Mouse (Mus musculus): ENCODE data around the gene Vpreb1. TPM values are rescaled to one million over a fixed set of nuclear protein-coding genes. Genes with fewer than 3 reads are reported as not detected.
"Not testable (repeated sequence)": the region's sequence is repeated elsewhere in the genome, so short reads cannot be mapped to it uniquely, and the experiment has no call there.

Gene Vpreb1
- polyA plus RNA-seq, 1 experiment: 15.7 TPM

DNA sequence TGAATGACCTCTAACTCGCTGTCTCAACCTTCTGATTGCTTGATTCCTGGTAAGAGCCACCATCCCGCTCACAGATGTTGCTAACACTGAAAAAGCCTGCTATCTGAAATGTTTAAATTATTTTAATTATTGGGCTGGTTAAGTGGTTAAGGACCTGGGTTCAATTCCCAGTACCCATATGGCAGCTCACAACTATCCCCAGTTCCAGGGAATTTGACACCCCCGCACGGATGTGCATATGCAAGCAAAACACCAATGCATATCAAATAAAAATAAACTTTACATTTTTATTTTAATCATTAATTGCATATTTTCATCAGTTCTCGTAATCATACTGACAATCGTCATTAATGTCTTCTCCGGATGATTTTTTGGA is 414 bp downstream of the Vpreb1 start:
- DNase-seq: no peak
- peaks cover 1% of the 10 kb centered on the region; the same call in 1 of the 2 replicates for H3K36me3 ChIP-seq (ENCODE audit: control insufficient read depth, insufficient read depth, low read length)

DNA sequence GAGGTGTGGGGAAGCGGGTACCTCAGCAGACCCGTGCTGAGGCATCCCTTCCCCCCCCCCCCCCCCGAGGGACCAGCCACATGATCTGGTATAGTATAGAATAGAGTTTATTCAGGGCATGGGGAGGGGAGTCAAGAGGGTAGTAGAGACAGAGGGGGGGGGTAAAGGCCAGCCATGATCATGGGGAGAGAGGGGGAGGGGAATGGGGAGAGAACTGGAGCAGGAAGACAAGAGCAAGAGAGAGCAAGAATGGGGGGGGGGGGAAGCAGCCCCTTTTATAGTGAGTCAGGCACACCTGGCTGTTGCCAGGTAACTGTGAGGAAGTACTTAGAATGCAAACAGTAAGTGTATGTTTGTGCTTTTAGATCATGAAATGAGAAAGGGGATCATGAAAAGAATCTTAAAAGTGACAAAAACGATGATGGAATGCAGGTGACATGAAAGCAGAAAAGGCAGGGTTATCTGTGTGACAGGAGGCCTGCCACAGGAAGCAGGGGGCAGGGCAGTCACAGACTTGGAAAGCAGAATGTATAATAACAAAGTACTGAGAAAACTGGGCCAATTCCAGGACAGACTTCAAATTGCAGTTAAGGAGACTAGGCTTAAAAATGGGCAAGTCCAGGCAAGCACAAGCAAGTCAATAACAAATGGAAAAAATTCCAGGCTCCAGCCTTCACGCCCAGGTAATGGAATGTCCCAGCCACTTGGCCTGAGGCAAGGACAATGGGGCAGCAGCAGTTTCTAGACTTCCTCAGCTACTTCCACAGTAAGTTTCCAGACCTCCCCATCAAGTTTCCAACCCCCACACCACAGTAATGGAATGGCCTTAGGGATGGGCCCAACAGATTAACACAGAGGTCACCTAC is 4.7 kb downstream of the Vpreb1 start:
- H3K27ac ChIP-seq (ENCODE audit: insufficient read depth, low read depth, low read length): peak overlapping the region; percentile 91
- DNase-seq: peak; percentile 89

More for the DNA sequence above, 414 bp downstream of the Vpreb1 start:
- Histone ChIP-seq H3K4me3 (ENCODE audit: insufficient read depth, low read depth, low read length) (peak overlapping the region; percentile 79), H3K4me1 (ENCODE audit: control insufficient read depth, insufficient read depth, low read length) (no peaks in the 10 kb centered on the region; the same call in 1 of the 2 replicates), H3K27me3 (replicated peaks; ENCODE audit: control insufficient read depth, insufficient read depth, low read length) (no peaks in the 10 kb centered on the region), H3K27ac (ENCODE audit: insufficient read depth, low read depth, low read length) (peak overlapping the region; percentile 48)
- no peak for TF ChIP-seq POLR2A (IDR thresholded peaks at IDR 0.05; ENCODE audit: low read depth, low read length)
- TF ChIP-seq CTCF (conservative IDR thresholded peaks at IDR 0.05; ENCODE audit: insufficient read depth, insufficient read length, low read depth, low read length): no peak
- WGBS: 32% methylated on average over 7 of the region's 7 CpGs

DNA sequence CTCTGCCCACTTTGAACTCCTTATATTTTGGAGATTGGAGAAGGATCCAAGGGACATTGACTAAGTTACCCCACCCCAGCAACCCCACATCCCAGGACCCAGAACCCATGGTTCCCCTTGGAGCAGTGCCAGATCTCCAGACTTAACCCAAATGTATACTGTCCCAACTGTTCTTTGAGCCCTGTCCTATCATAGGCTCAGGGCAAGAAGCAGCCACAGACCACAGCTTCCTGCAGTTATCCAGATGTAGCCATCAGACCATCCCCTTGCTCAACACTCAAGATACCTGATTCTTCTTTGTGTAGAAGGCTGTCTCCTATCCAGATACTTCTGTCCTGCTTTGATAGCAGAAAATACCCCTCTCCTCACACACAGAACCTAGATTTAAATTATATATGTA is 5.4 kb downstream of the Vpreb1 start:
- Histone ChIP-seq H3K4me3 (ENCODE audit: insufficient read depth, low read depth, low read length) (no peak overlapping the region), H3K27ac (ENCODE audit: insufficient read depth, low read depth, low read length) (peak overlapping the region; percentile 76), H3K4me1 (ENCODE audit: control insufficient read depth, insufficient read depth, low read length) (no peaks in the 10 kb centered on the region; the same call in 1 of the 2 replicates), H3K27me3 (replicated peaks; ENCODE audit: control insufficient read depth, insufficient read depth, low read length) (no peaks in the 10 kb centered on the region), H3K36me3 (ENCODE audit: control insufficient read depth, insufficient read depth, low read length) (no peaks in the 10 kb centered on the region)
- TF ChIP-seq POLR2A (IDR thresholded peaks at IDR 0.05; ENCODE audit: low read depth, low read length) (no peak), CTCF (conservative IDR thresholded peaks at IDR 0.05; ENCODE audit: insufficient read depth, insufficient read length, low read depth, low read length) (no peak)
- no peak for DNase-seq

More for the DNA sequence above, 4.7 kb downstream of the Vpreb1 start:
- TF ChIP-seq POLR2A (IDR thresholded peaks at IDR 0.05; ENCODE audit: low read depth, low read length) (no peak), CTCF (conservative IDR thresholded peaks at IDR 0.05; ENCODE audit: insufficient read depth, insufficient read length, low read depth, low read length) (no peak)
- H3K27me3 ChIP-seq (replicated peaks; ENCODE audit: control insufficient read depth, insufficient read depth, low read length): no peaks in the 10 kb centered on the region
- H3K36me3 ChIP-seq (ENCODE audit: control insufficient read depth, insufficient read depth, low read length): no peaks in the 10 kb centered on the region
- H3K4me3 ChIP-seq (ENCODE audit: insufficient read depth, low read depth, low read length): no peak overlapping the region
- WGBS: 29% methylated on average over 5 of the region's 5 CpGs
- H3K4me1 ChIP-seq (ENCODE audit: control insufficient read depth, insufficient read depth, low read length): no peaks in the 10 kb centered on the region; the same call in 1 of the 2 replicates

DNA sequence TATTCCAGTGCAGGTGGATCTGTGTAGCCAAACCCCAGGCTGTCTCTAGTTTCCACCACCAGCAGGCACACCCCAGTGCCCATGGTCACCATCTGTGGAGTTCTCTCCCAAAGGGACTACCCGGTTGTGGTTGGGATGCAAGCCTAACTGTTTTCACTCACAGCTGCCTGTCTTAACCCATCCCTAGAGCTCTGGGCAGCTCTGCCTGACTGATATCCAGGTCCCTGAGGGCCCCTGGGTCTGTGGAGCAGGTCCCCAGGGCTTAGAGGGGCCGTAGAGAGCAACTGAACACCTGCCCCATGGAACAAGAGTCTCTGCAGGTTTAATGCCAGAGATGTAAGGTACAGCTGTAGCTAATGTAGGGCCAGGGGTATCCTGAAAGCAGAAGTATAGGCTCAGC is 6.7 kb downstream of the Vpreb1 start, which contains the start of gene Igll1:
TSS of gene Igll1 (minus strand) at position 8 of the 400 bp plus-strand sequence.
- no peaks in the 10 kb centered on the region; the same call in 1 of the 2 replicates for H3K4me1 ChIP-seq (ENCODE audit: control insufficient read depth, insufficient read depth, low read length)
- no peak within 1 kb of the TSS for H3K4me3 ChIP-seq (ENCODE audit: insufficient read depth, low read depth, low read length)
- DNase-seq: no peak
- whole genome bisulfite sequencing: 73% methylated on average over 2 of the region's 2 CpGs
- no peaks in the 10 kb centered on the region for H3K27me3 ChIP-seq (replicated peaks; ENCODE audit: control insufficient read depth, insufficient read depth, low read length)
- TF ChIP-seq CTCF (conservative IDR thresholded peaks at IDR 0.05; ENCODE audit: insufficient read depth, insufficient read length, low read depth, low read length) (no peak), POLR2A (IDR thresholded peaks at IDR 0.05; ENCODE audit: low read depth, low read length) (no peak)
- H3K27ac ChIP-seq (ENCODE audit: insufficient read depth, low read depth, low read length): peak within 1 kb of the TSS; percentile 76
- H3K36me3 ChIP-seq (ENCODE audit: control insufficient read depth, insufficient read depth, low read length): no peaks in the 10 kb centered on the region

DNA sequence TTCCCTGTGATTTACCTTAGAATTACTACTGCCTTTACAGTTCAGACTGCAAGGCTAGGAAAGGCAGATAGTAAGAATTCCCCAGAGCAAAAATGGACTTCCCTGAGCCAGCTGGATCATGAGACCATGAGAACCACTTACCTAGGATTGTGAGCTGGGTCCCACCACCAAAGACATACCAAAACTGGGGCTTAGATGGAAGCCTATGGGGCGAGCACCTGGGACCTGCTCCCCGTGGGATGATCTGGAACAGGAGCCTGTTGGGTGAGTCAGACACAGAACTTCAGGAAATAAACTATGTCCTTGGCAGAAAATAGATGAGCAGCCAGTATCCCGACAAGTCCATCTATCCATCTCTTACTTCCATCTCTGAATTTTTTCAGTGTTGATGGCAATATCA is 8.4 kb downstream of the Vpreb1 start:
- WGBS: 79% methylated on average over 3 of the region's 3 CpGs

DNA sequence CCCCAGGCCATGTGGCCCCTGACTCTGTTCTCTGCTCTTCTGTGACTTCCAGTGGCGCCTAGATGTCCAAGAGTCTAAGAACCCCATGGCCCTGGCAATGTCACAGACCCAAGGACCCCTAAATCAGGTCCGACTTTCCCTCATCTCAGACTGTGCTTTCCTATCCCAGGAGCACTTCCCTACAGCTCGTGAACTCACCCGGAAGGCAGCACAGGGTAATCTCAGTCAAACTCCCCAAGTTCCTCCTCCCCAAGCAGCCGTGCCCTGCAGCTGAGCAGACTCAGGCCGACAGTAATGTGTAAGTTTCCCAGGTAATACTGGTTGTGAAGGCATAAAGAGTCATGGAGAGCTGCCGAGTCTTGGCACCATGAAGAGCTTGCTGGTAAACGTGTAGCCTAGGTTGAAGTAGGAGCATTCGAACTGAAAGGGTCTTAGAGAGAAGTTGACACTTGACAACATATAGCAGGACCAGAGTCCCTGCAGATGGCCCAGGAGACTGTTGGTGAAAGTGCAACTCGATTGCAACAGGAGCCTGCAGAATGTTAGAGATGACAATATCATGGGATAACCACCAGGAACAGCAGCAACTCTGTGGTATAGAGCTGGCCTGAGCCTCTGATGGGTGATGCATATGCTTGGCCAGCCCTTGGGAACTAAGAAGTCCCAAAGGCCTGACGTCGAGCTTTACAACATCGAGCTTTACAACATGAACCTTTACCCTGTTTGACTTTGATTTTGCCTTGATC is 13.7 kb downstream of the Vpreb1 start:
- Histone ChIP-seq H3K27ac (ENCODE audit: insufficient read depth, low read depth, low read length) (no peak overlapping the region), H3K4me3 (ENCODE audit: insufficient read depth, low read depth, low read length) (no peak overlapping the region), H3K36me3 (ENCODE audit: control insufficient read depth, insufficient read depth, low read length) (no peaks in the 10 kb centered on the region), H3K27me3 (replicated peaks; ENCODE audit: control insufficient read depth, insufficient read depth, low read length) (no peaks in the 10 kb centered on the region), H3K4me1 (ENCODE audit: control insufficient read depth, insufficient read depth, low read length) (no peaks in the 10 kb centered on the region)
- no peak for DNase-seq
- TF ChIP-seq CTCF (conservative IDR thresholded peaks at IDR 0.05; ENCODE audit: insufficient read depth, insufficient read length, low read depth, low read length) (no peak), POLR2A (IDR thresholded peaks at IDR 0.05; ENCODE audit: low read depth, low read length) (no peak)
- WGBS: 74% methylated on average over 13 of the region's 13 CpGs

More for the DNA sequence above, 8.4 kb downstream of the Vpreb1 start:
- no peaks in the 10 kb centered on the region; the same call in 1 of the 2 replicates for H3K4me1 ChIP-seq (ENCODE audit: control insufficient read depth, insufficient read depth, low read length)
- no peak overlapping the region for H3K27ac ChIP-seq (ENCODE audit: insufficient read depth, low read depth, low read length)
- DNase-seq: no peak
- H3K27me3 ChIP-seq (replicated peaks; ENCODE audit: control insufficient read depth, insufficient read depth, low read length): no peaks in the 10 kb centered on the region
- TF ChIP-seq POLR2A (IDR thresholded peaks at IDR 0.05; ENCODE audit: low read depth, low read length) (no peak), CTCF (conservative IDR thresholded peaks at IDR 0.05; ENCODE audit: insufficient read depth, insufficient read length, low read depth, low read length) (no peak)
- H3K36me3 ChIP-seq (ENCODE audit: control insufficient read depth, insufficient read depth, low read length): no peaks in the 10 kb centered on the region
- H3K4me3 ChIP-seq (ENCODE audit: insufficient read depth, low read depth, low read length): no peak overlapping the region

DNA sequence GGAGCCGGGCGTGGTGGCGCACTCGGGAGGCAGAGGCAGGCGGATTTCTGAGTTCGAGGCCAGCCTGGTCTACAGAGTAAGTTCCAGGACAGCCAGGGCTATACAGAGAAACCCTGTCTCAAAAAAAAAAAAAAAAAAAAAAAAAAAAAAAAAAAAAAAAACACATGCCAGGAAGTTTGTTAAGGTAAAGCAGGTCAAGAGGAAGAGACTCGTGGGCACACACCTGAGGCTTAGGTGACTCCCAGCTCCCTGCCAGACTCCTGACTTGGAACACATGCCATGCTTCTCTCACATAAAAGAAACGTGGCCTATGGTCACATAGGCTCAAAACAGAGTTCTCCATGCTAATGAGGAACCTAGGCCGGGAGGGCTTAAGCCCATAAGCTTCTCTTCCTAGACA is 14.6 kb downstream of the Vpreb1 start:
- 86% methylated on average over 9 of the region's 9 CpGs for WGBS

More for the DNA sequence above, 14.6 kb downstream of the Vpreb1 start:
- H3K27ac ChIP-seq (ENCODE audit: insufficient read depth, low read depth, low read length); H3K27me3 ChIP-seq (replicated peaks; ENCODE audit: control insufficient read depth, insufficient read depth, low read length); H3K36me3 ChIP-seq (ENCODE audit: control insufficient read depth, insufficient read depth, low read length); H3K4me1 ChIP-seq (ENCODE audit: control insufficient read depth, insufficient read depth, low read length); DNase-seq; H3K4me3 ChIP-seq (ENCODE audit: insufficient read depth, low read depth, low read length): not testable (repeated sequence)
